Mouse (Mus musculus): ENCODE measurements around the gene Sh3bp1. TPM values are rescaled to one million over a fixed set of nuclear protein-coding genes. Genes with fewer than 3 reads are reported as not detected.

Gene Sh3bp1
- total and polyA plus RNA-seq, 3 experiments, result 34.1 to 1,400 (median 207) TPM

- ATAC-seq (ENCODE audit: extremely low read depth, insufficient number of reproducible peaks, low FRiP score, poor library complexity, severe bottlenecking) (no peak), DNase-seq (ENCODE audit: low spot score) (no peak)
- H3K27me3 ChIP-seq (ENCODE audit: insufficient read depth, low read length), result no peaks in the 10 kb centered on the region; the same call in 1 of the 2 replicates
- peaks cover 44% of the 10 kb centered on the region for H3K4me1 ChIP-seq (ENCODE audit: insufficient read depth, low read depth, low read length)
- no peak overlapping the region for H3K4me3 ChIP-seq (ENCODE audit: low read depth, low read length)
- no peaks in the 10 kb centered on the region for H3K9me3 ChIP-seq (replicated peaks)
- TF ChIP-seq GATA1 (IDR thresholded peaks at IDR 0.05; ENCODE audit: borderline replicate concordance, low read length), result no peak
- no peak for TF ChIP-seq GATA2 (IDR thresholded peaks at IDR 0.05; ENCODE audit: borderline replicate concordance, low read depth, low read length)
- no peak for TF ChIP-seq POLR2AphosphoS5 (IDR thresholded peaks at IDR 0.05; ENCODE audit: insufficient replicate concordance, low read depth, low read length)
- TF ChIP-seq CTCF (IDR thresholded peaks at IDR 0.05; ENCODE audit: low read depth, low read length), result no peak
- no peak for TF ChIP-seq TAL1 (conservative IDR thresholded peaks at IDR 0.05; ENCODE audit: low read depth, low read length)
- peaks cover 68% of the 10 kb centered on the region for H3K36me3 ChIP-seq (replicated peaks)
Observed at GRCm38 (mm10) chr15:78937963-78938362, 38.4 kb downstream of the Sh3bp1 start.

GRCm38 (mm10) chr15:78940325-78940724, 40.8 kb downstream of the Sh3bp1 start:
- no peak overlapping the region for H3K4me3 ChIP-seq (ENCODE audit: low read depth, low read length)
- H3K27me3 ChIP-seq (ENCODE audit: insufficient read depth, low read length), result no peaks in the 10 kb centered on the region; the same call in 1 of the 2 replicates
- H3K4me1 ChIP-seq (ENCODE audit: insufficient read depth, low read depth, low read length), result peaks cover 40% of the 10 kb centered on the region
- DNase-seq (ENCODE audit: low spot score), result no peak
- H3K36me3 ChIP-seq (replicated peaks), result peaks cover 75% of the 10 kb centered on the region
- TF ChIP-seq TAL1 (conservative IDR thresholded peaks at IDR 0.05; ENCODE audit: low read depth, low read length) (no peak), CTCF (IDR thresholded peaks at IDR 0.05; ENCODE audit: low read depth, low read length) (no peak)
- 0 out of 2 replicates have a peak, but pooled peaks cover 2% of the 10 kb centered on the region for H3K9me3 ChIP-seq (replicated peaks)
- no peak for ATAC-seq (ENCODE audit: extremely low read depth, insufficient number of reproducible peaks, low FRiP score, poor library complexity, severe bottlenecking)

DNA sequence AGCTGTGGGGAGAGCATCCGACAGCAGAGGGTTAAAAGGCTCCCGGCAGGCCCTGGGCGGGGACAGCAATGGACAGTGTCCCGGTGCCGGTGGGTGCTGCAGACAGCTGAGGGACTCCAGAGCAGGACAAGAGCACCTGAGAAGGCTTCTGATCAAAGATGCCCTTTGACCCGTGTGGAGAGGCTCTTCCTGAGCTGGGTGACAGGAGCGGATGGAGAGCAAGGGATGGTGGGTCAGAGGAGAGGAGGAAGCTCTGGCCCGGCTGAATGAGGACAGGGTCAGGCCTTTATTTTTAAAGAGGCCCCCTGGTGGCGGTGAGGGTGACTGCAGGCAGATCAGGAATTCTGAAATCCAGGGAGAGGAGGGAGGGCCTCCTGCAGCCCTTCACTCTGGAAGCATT, 43.1 kb downstream of the Sh3bp1 start:
- Histone ChIP-seq H3K4me3 (ENCODE audit: low read depth, low read length) (no peak overlapping the region), H3K36me3 (replicated peaks) (peaks cover 57% of the 10 kb centered on the region), H3K9me3 (replicated peaks) (0 out of 2 replicates have a peak, but pooled peaks cover 4% of the 10 kb centered on the region), H3K4me1 (ENCODE audit: insufficient read depth, low read depth, low read length) (peaks cover 18% of the 10 kb centered on the region), H3K27me3 (ENCODE audit: insufficient read depth, low read length) (peaks cover 23% of the 10 kb centered on the region)
- peak; percentile 68 for DNase-seq (ENCODE audit: low spot score)
- ATAC-seq (ENCODE audit: extremely low read depth, insufficient number of reproducible peaks, low FRiP score, poor library complexity, severe bottlenecking), result peak; percentile 34; the same call in 1 of the 2 replicates
- TF ChIP-seq CTCF (IDR thresholded peaks at IDR 0.05; ENCODE audit: low read depth, low read length) (peak; percentile 69), GATA1 (IDR thresholded peaks at IDR 0.05; ENCODE audit: borderline replicate concordance, low read length) (no peak), TAL1 (conservative IDR thresholded peaks at IDR 0.05; ENCODE audit: low read depth, low read length) (no peak), POLR2AphosphoS5 (IDR thresholded peaks at IDR 0.05; ENCODE audit: insufficient replicate concordance, low read depth, low read length) (no peak), GATA2 (IDR thresholded peaks at IDR 0.05; ENCODE audit: borderline replicate concordance, low read depth, low read length) (no peak)

DNA sequence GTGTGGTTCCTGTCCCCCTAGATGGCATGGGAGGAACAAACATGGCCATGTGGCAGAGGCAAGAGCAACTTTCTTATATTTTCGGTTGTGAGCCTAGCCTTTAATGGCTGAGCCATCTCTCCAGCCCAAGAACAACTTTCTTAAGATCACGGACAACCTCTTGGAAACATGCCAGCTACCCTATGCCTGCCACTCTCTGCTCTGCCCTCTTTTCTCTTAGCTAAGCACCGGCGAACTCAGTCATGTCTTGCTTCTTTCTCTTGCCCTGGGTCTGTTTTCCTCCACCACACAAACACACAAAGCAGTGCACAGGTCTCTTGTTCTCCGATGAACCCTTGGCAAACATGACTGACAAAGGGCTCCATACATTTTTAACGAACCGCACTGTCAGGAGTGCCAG, 46.7 kb downstream of the Sh3bp1 start:
- Histone ChIP-seq H3K27me3 (ENCODE audit: insufficient read depth, low read length) (peaks cover 44% of the 10 kb centered on the region), H3K9me3 (replicated peaks) (0 out of 2 replicates have a peak, but pooled peaks cover 5% of the 10 kb centered on the region), H3K36me3 (replicated peaks) (peaks cover 21% of the 10 kb centered on the region), H3K4me3 (ENCODE audit: low read depth, low read length) (no peak overlapping the region), H3K4me1 (ENCODE audit: insufficient read depth, low read depth, low read length) (peaks cover 13% of the 10 kb centered on the region)
- TF ChIP-seq POLR2AphosphoS5 (IDR thresholded peaks at IDR 0.05; ENCODE audit: insufficient replicate concordance, low read depth, low read length) (no peak), GATA1 (IDR thresholded peaks at IDR 0.05; ENCODE audit: borderline replicate concordance, low read length) (no peak), TAL1 (conservative IDR thresholded peaks at IDR 0.05; ENCODE audit: low read depth, low read length) (no peak), CTCF (IDR thresholded peaks at IDR 0.05; ENCODE audit: low read depth, low read length) (no peak), GATA2 (IDR thresholded peaks at IDR 0.05; ENCODE audit: borderline replicate concordance, low read depth, low read length) (no peak)
- DNase-seq (ENCODE audit: low spot score), result no peak
- no peak for ATAC-seq (ENCODE audit: extremely low read depth, insufficient number of reproducible peaks, low FRiP score, poor library complexity, severe bottlenecking)

- ATAC-seq (ENCODE audit: extremely low read depth, insufficient number of reproducible peaks, low FRiP score, poor library complexity, severe bottlenecking) (no peak), DNase-seq (ENCODE audit: low spot score) (no peak)
- H3K27me3 ChIP-seq (ENCODE audit: insufficient read depth, low read length), result peaks cover 56% of the 10 kb centered on the region
- TF ChIP-seq CTCF (IDR thresholded peaks at IDR 0.05; ENCODE audit: low read depth, low read length), result no peak
- no peak for TF ChIP-seq POLR2AphosphoS5 (IDR thresholded peaks at IDR 0.05; ENCODE audit: insufficient replicate concordance, low read depth, low read length)
- TF ChIP-seq GATA2 (IDR thresholded peaks at IDR 0.05; ENCODE audit: borderline replicate concordance, low read depth, low read length), result no peak
- TF ChIP-seq GATA1 (IDR thresholded peaks at IDR 0.05; ENCODE audit: borderline replicate concordance, low read length), result no peak
- TF ChIP-seq TAL1 (conservative IDR thresholded peaks at IDR 0.05; ENCODE audit: low read depth, low read length), result no peak
- 0 out of 2 replicates have a peak, but pooled peaks cover 5% of the 10 kb centered on the region for H3K9me3 ChIP-seq (replicated peaks)
- H3K4me3 ChIP-seq (ENCODE audit: low read depth, low read length), result no peak within 1 kb of the TSS
- H3K36me3 ChIP-seq (replicated peaks), result peaks cover 7% of the 10 kb centered on the region
- H3K4me1 ChIP-seq (ENCODE audit: insufficient read depth, low read depth, low read length), result peaks cover 10% of the 10 kb centered on the region
Observed at GRCm38 (mm10) chr15:78947657-78948056, 48.1 kb downstream of the Sh3bp1 start, which contains the start of gene Triobp. Gene Triobp, plus strand, starts transcription at chr15:78947724.

- no peak for DNase-seq (ENCODE audit: low spot score)
Observed at GRCm38 (mm10) chr15:78948152-78948725, 48.7 kb downstream of the Sh3bp1 start.

More at GRCm38 (mm10) chr15:78948152-78948725, 48.7 kb downstream of the Sh3bp1 start:
- peaks cover 7% of the 10 kb centered on the region for H3K4me1 ChIP-seq (ENCODE audit: insufficient read depth, low read depth, low read length)
- peaks cover 4% of the 10 kb centered on the region for H3K36me3 ChIP-seq (replicated peaks)
- no peak for ATAC-seq (ENCODE audit: extremely low read depth, insufficient number of reproducible peaks, low FRiP score, poor library complexity, severe bottlenecking)
- no peak overlapping the region for H3K4me3 ChIP-seq (ENCODE audit: low read depth, low read length)
- H3K9me3 ChIP-seq (replicated peaks), result 0 out of 2 replicates have a peak, but pooled peaks cover 5% of the 10 kb centered on the region
- TF ChIP-seq GATA1 (IDR thresholded peaks at IDR 0.05; ENCODE audit: borderline replicate concordance, low read length) (no peak), CTCF (IDR thresholded peaks at IDR 0.05; ENCODE audit: low read depth, low read length) (no peak), POLR2AphosphoS5 (IDR thresholded peaks at IDR 0.05; ENCODE audit: insufficient replicate concordance, low read depth, low read length) (no peak), GATA2 (IDR thresholded peaks at IDR 0.05; ENCODE audit: borderline replicate concordance, low read depth, low read length) (no peak), TAL1 (conservative IDR thresholded peaks at IDR 0.05; ENCODE audit: low read depth, low read length) (no peak)
- peaks cover 59% of the 10 kb centered on the region for H3K27me3 ChIP-seq (ENCODE audit: insufficient read depth, low read length)
